Mouse (Mus musculus) cerebellum, adult 2 months (tissue): ENCODE results near the gene Nradd. TPM values are rescaled to one million over a fixed set of nuclear protein-coding genes. Genes with fewer than 3 reads are reported as not detected.

ENCODE experiments used
- DNase-seq, 2 experiments: peaks; one replicate each; pipeline ENCODE4 v3.0.0; 2021
- H3K27ac ChIP-seq: fragments of 200-500 bp; 2 replicates; pipeline ENCODE4 v1.5.1; 2012; ENCODE audit warnings: low read length, control low read depth, inconsistent platforms; ENCODE audit not compliant: insufficient read depth
- H3K27me3 ChIP-seq: fragments of 200-500 bp; 2 replicates; pipeline ENCODE4 v1.6.1; 2012; ENCODE audit warnings: inconsistent platforms, mild to moderate bottlenecking, low read length, moderate library complexity; ENCODE audit not compliant: control insufficient read depth, insufficient read depth
- H3K4me1 ChIP-seq: fragments of 200-500 bp; 2 replicates; pipeline ENCODE4 v1.6.1; 2011; ENCODE audit warnings: low read length; ENCODE audit not compliant: control insufficient read depth, insufficient read depth
- H3K4me3 ChIP-seq: fragments of 200-500 bp; replicated peaks from 2 replicates; pipeline ENCODE3; 2011; ENCODE audit warnings: mild to moderate bottlenecking, low read depth, low read length, control low read depth; ENCODE audit not compliant: insufficient read depth
- CTCF ChIP-seq: fragments of 200-500 bp; IDR thresholded peaks from 2 replicates; pipeline ENCODE4 v1.5.1; 2011; ENCODE audit warnings: low read depth, mild to moderate bottlenecking, control low read depth, low read length, moderate library complexity, borderline replicate concordance; ENCODE audit not compliant: insufficient read depth
- POLR2A ChIP-seq: fragments of 200-500 bp; IDR thresholded peaks from 2 replicates; pipeline ENCODE4 v1.6.1; 2011; ENCODE audit warnings: low read length, control low read depth, borderline replicate concordance; ENCODE audit not compliant: insufficient read depth
- WGBS: fragments of 180-500 bp; shearing (Covaris S2); methylation state at CpG from one replicate; pipeline ENCODE4 v1.1.7; 2018; 5-methylcytosine and 5-hydroxymethylcytosine counted together
- polyA plus RNA-seq: library from polyadenylated mRNA; depleted of rRNA; stranded (reverse); fragments of >200 nt; gene quantifications from 2 replicates; pipeline ENCODE4 v1.2.3, GENCODE M21; 2012

Gene Nradd
- polyA plus RNA-seq, 1 experiment = 3.2 TPM

DNA sequence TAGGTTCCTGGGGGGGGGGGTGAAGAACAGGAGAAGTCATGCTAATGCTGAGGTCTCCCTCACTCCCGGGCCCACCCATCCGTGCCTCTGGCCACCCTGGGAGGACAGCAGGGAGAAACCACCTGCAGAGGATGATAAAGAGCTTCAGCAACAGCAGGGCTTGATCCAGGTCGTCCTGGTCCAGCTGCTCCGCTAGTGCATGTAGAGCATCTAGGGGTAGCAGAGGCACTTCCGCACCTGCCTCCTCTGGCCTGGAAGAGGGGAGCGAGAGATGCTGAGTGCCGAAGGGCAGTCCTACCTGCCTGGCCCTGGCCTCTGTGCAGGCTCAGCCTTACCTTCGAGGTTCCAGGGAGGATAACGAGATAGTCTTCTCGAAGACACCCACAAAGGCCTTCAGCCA is 20.0 kb upstream of the Nradd start:
- 85% methylated on average over 10 of the region's 10 CpGs for WGBS
- Histone ChIP-seq H3K4me3 (no peak overlapping the region), H3K27ac (no peak overlapping the region), H3K4me1 (no peaks in the 10 kb centered on the region), H3K27me3 (no peaks in the 10 kb centered on the region)
- no peak for DNase-seq
- TF ChIP-seq CTCF = no peak
- no peak for TF ChIP-seq POLR2A

DNA sequence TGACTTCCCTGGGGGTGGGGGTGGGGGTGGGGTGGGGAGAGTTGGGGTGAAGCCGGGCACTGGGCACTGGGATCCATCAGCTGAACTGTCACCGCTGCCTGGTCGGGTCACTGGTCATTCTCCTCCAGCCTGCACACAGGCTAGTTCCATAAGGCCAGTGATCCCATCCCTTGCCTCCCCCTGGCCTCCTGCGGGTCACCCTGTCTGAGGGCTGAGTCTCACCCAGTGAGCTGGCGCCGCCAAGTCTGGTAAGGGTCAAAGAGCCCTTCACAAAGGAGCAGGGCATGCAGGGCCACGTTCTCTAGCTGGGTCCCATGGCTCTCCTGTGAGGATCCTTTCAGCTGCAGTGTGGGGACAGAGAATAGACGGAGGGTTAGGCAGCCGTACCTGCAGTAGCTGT is 19.5 kb upstream of the Nradd start:
- 73% methylated on average over 9 of the region's 9 CpGs for WGBS
- Histone ChIP-seq H3K4me1 (peaks cover 4% of the 10 kb centered on the region), H3K27me3 (no peaks in the 10 kb centered on the region), H3K4me3 (no peak overlapping the region), H3K27ac (no peak overlapping the region)
- DNase-seq = no peak
- TF ChIP-seq POLR2A = no peak
- TF ChIP-seq CTCF = no peak

DNA sequence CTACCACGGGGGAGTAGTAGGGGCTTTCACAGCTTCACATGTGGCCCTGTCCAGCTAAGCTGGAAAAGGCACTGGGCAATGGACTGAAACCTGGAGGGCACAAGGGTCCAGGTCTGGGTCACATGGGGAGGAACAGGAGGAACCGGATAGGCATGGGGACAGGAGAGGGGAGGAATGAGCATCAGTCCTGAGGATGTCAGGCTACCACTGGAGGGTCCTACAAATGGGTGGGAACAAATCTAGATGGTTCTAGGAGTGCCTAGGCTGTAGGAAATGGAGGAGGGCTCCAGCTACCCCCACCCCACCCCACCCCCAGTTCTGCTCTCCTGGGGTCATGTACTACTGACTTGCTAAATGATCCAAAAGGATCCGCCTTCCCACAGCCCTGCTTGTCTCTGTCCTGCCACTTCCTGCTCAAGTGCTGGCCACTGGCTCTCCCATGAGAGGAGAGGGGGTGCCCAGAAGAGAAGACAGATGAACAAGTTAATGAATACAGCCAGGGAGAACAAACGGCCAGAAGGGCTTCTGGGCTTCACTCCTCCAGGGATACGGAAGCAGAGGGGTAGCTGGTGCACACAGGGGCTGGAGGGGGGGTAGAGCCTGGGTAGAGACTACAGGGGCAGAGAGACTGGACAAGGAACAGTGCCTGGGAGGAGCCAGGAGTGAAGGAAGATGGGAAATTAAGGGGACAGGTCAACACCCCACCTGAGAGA is 18.7 kb upstream of the Nradd start:
- DNase-seq = no peak
- no peak overlapping the region for H3K27ac ChIP-seq
- WGBS = 39% methylated on average over 5 of the region's 5 CpGs
- no peak for TF ChIP-seq CTCF
- TF ChIP-seq POLR2A = no peak
- H3K4me1 ChIP-seq = peaks cover 12% of the 10 kb centered on the region
- no peak overlapping the region for H3K4me3 ChIP-seq
- H3K27me3 ChIP-seq = no peaks in the 10 kb centered on the region

DNA sequence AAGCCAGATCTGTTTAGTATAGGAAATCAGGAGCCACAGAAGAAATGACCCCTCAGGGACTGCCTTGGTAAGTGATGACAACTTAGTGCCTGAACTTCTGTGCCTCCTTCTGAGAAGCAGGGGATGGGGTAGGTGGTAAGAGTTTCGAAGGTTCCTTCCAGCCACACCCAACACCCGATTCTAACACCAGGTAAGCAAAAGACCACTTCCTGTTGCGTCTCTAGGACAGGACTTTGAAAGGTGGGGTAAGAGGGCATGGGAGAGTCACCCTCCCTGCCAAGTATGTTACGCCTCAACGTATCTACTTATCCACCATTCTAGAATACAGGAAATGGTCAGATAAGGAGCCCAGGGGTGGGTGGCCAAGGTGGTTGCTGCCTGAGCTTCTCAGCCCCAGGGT is 16.8 kb upstream of the Nradd start:
- Histone ChIP-seq H3K27me3 (no peaks in the 10 kb centered on the region), H3K4me3 (no peak overlapping the region), H3K27ac (no peak overlapping the region), H3K4me1 (peaks cover 15% of the 10 kb centered on the region)
- WGBS = 93% methylated on average over 5 of the region's 5 CpGs
- no peak for TF ChIP-seq CTCF
- no peak for TF ChIP-seq POLR2A
- DNase-seq = no peak

DNA sequence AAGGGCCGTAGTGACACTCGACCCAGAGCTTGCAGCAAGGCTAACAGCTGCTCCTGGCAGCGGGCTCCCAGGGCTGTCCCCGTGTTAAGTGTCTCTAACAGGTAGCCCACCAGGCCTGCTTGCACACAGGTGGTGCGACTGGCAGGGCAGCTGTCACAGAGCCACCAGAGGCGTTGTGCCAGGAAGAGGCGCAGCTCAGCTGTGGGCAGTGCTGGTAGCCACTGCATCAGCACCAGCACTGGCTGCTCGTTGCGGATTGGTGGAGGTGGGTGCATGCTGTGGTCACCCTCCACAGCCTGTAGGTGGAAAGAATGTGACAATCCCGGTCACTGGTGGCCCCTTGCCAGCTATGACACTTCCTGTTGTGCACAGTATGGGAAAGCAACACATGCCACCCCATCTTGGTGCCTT is 14.4 kb upstream of the Nradd start:
- no peaks in the 10 kb centered on the region for H3K27me3 ChIP-seq
- DNase-seq = peak; percentile 52 to 63
- no peak overlapping the region for H3K4me3 ChIP-seq
- H3K4me1 ChIP-seq = peaks cover 15% of the 10 kb centered on the region
- H3K27ac ChIP-seq = no peak overlapping the region
- WGBS = 12% methylated on average over 10 of the region's 10 CpGs
- TF ChIP-seq POLR2A (no peak), CTCF (no peak)

DNA sequence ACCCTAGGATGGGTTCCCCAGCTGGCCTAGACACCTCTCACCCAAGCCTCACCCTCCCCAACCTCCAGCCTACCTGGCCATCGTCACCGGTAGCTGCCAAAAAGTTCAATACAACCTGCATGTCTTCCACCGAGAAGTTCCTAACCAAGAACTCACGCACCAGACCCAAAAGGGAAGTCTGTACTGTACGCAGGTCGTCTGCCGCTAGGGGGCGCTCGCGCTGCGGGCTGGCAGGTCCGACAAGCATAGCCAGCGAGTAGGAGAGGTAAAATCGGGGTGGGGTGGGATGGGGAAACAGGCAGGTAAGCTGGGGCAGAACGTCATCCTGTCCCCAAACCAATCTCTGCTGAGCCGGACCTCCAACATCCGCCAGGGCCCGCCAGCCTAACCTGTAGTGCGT is 11.0 kb upstream of the Nradd start:
- Histone ChIP-seq H3K27ac (no peak overlapping the region), H3K4me3 (no peak overlapping the region), H3K27me3 (no peaks in the 10 kb centered on the region), H3K4me1 (peaks cover 15% of the 10 kb centered on the region)
- peak; percentile 78 to 89 for DNase-seq
- WGBS = 13% methylated on average over 19 of the region's 19 CpGs
- TF ChIP-seq CTCF = peak; percentile 92
- no peak for TF ChIP-seq POLR2A

- WGBS = 75% methylated on average over 17 of the region's 17 CpGs
- H3K4me3 ChIP-seq = no peak overlapping the region
These were observed 9.6 kb upstream of the Nradd start for GRCm38 (mm10) chr9:110633882-110634281.

GRCm38 (mm10) chr9:110632671-110633070 is 8.4 kb upstream of the Nradd start:
- TF ChIP-seq POLR2A (no peak), CTCF (no peak)
- Histone ChIP-seq H3K27me3 (no peaks in the 10 kb centered on the region), H3K4me1 (peaks cover under 1% of the 10 kb centered on the region; the same call in 1 of the 2 replicates), H3K27ac (no peak overlapping the region), H3K4me3 (no peak overlapping the region)
- DNase-seq = no peak
- WGBS = 73% methylated on average over 15 of the region's 15 CpGs

More at GRCm38 (mm10) chr9:110633882-110634281, 9.6 kb upstream of the Nradd start:
- Histone ChIP-seq H3K27ac (no peak overlapping the region), H3K4me1 (peaks cover 12% of the 10 kb centered on the region), H3K27me3 (no peaks in the 10 kb centered on the region)
- no peak for DNase-seq
- no peak for TF ChIP-seq CTCF
- TF ChIP-seq POLR2A = no peak
